Mouse (Mus musculus): ENCODE results near the gene Aldoart2. TPM values are rescaled to one million over a fixed set of nuclear protein-coding genes. Genes with fewer than 3 reads are reported as not detected.
"Not testable (repeated sequence)": the region's sequence is repeated elsewhere in the genome, so short reads cannot be mapped to it uniquely, and the experiment has no call there.

Gene Aldoart2
- not detected for total RNA-seq (2021)
- long read RNA-seq, experiment 1, result 0 reads
- long read RNA-seq, experiment 2, result 0 reads

GRCm38 (mm10) chr12:55565206-55565605 is at the start of gene Aldoart2:
Aldoart2 (plus strand) TSS chr12:55565239.
- no peak for DNase-seq (ENCODE audit: low spot score in 2 of 2)

GRCm38 (mm10) chr12:55518061-55518738 is 46.8 kb upstream of the Aldoart2 start:
- DNase-seq (ENCODE audit: low spot score in 2 of 2), result peak; percentile 42 to 48

GRCm38 (mm10) chr12:55526983-55527752 is 37.9 kb upstream of the Aldoart2 start:
- peak in 1 of 2 experiments; percentile 12 for DNase-seq (ENCODE audit: low spot score in 2 of 2)

- no peak for DNase-seq (ENCODE audit: low spot score in 2 of 2)
Observed at GRCm38 (mm10) chr12:55536537-55537135, 28.4 kb upstream of the Aldoart2 start.

- no peak for DNase-seq (ENCODE audit: low spot score in 2 of 2)
Observed at GRCm38 (mm10) chr12:55537742-55538141, 27.3 kb upstream of the Aldoart2 start.

GRCm38 (mm10) chr12:55538328-55538971 is 26.6 kb upstream of the Aldoart2 start:
- no peak for DNase-seq (ENCODE audit: low spot score in 2 of 2)

- no peak for DNase-seq (ENCODE audit: low spot score in 2 of 2)
Observed at GRCm38 (mm10) chr12:55539157-55539556, 25.9 kb upstream of the Aldoart2 start.

GRCm38 (mm10) chr12:55554901-55555300 is 10.1 kb upstream of the Aldoart2 start:
- not testable (repeated sequence) for DNase-seq (ENCODE audit: low spot score in 2 of 2)

- no peak for DNase-seq (ENCODE audit: low spot score in 2 of 2)
Observed at GRCm38 (mm10) chr12:55557866-55558265, 7.2 kb upstream of the Aldoart2 start.

GRCm38 (mm10) chr12:55559184-55559855 is 5.7 kb upstream of the Aldoart2 start:
- no peak for DNase-seq (ENCODE audit: low spot score in 2 of 2)

GRCm38 (mm10) chr12:55560025-55560690 is 4.9 kb upstream of the Aldoart2 start:
- no peak for DNase-seq (ENCODE audit: low spot score in 2 of 2)

- DNase-seq (ENCODE audit: low spot score in 2 of 2), result no peak
Observed at GRCm38 (mm10) chr12:55563742-55564141, 1.3 kb upstream of the Aldoart2 start.

- no peak for DNase-seq (ENCODE audit: low spot score in 2 of 2)
Observed at GRCm38 (mm10) chr12:55564187-55564963, 664 bp upstream of the Aldoart2 start.

GRCm38 (mm10) chr12:55565867-55566266 is 828 bp downstream of the Aldoart2 start:
- DNase-seq (ENCODE audit: low spot score in 2 of 2), result no peak

- DNase-seq (ENCODE audit: low spot score in 2 of 2), result no peak
Observed at GRCm38 (mm10) chr12:55566837-55567236, 1.8 kb downstream of the Aldoart2 start.

- DNase-seq (ENCODE audit: low spot score in 2 of 2), result no peak
Observed at GRCm38 (mm10) chr12:55568466-55568865, 3.4 kb downstream of the Aldoart2 start.

GRCm38 (mm10) chr12:55569676-55570075 is 4.6 kb downstream of the Aldoart2 start:
- DNase-seq (ENCODE audit: low spot score in 2 of 2), result no peak

GRCm38 (mm10) chr12:55570646-55571045 is 5.6 kb downstream of the Aldoart2 start:
- DNase-seq (ENCODE audit: low spot score in 2 of 2), result no peak

GRCm38 (mm10) chr12:55571181-55571580 is 6.1 kb downstream of the Aldoart2 start:
- no peak for DNase-seq (ENCODE audit: low spot score in 2 of 2)

GRCm38 (mm10) chr12:55571661-55572060 is 6.6 kb downstream of the Aldoart2 start:
- DNase-seq (ENCODE audit: low spot score in 2 of 2), result no peak
